ENCODE assay signal across 9 mouse cellular contexts in genomic region chr11:109364337-109364736, GRCm38 (mm10). TPM values are rescaled to one million over a fixed set of nuclear protein-coding genes. Genes with fewer than 3 reads are reported as not detected.
DNase-seq lines count a peak whose midpoint lies in the region; ATAC-seq and TF ChIP-seq lines count a peak whose summit lies in the region.
"Had no signal": no experiment of that assay in that cellular context is flagged by ENCODE, and none has a peak within 500 bp of the region (broad histone marks: within the 10 kb centered on the region; RNA-seq: fewer than 3 reads in every experiment).

No protein-coding gene starts in this region.

- H3K27me3 ChIP-seq in heart, embryonic 11.5 days (ENCODE audit: control insufficient read depth, insufficient read depth, low read length): no peaks in the 10 kb centered on the region
- H3K27me3 ChIP-seq in E14TG2a.4 (ENCODE audit: insufficient read depth, low read length): no peaks in the 10 kb centered on the region
- H3K27me3 ChIP-seq in forebrain, embryonic 16.5 days (replicated peaks; ENCODE audit: control insufficient read depth, insufficient read depth, low read length): no peaks in the 10 kb centered on the region
- H3K27me3 ChIP-seq in liver, embryonic 15.5 days: no peaks in the 10 kb centered on the region

- peaks cover 43% of the 10 kb centered on the region for H3K4me1 ChIP-seq in heart, embryonic 11.5 days (ENCODE audit: control insufficient read depth, insufficient read depth, low read length)
- H3K4me1 ChIP-seq in E14TG2a.4 (replicated peaks; ENCODE audit: low read depth, low read length): peaks cover 81% of the 10 kb centered on the region
- H3K4me1 ChIP-seq in forebrain, embryonic 16.5 days (replicated peaks; ENCODE audit: control insufficient read depth, insufficient read depth, low read length): peaks cover 56% of the 10 kb centered on the region
- peaks cover 74% of the 10 kb centered on the region for H3K4me1 ChIP-seq in liver, embryonic 15.5 days (replicated peaks)

- H3K36me3 ChIP-seq in heart, embryonic 11.5 days (ENCODE audit: control insufficient read depth, insufficient read depth, low read length): no peaks in the 10 kb centered on the region; the same call in none of the 2 replicates
- H3K36me3 ChIP-seq in E14TG2a.4 (ENCODE audit: insufficient read depth, low read length): peaks cover 51% of the 10 kb centered on the region
- peaks cover 3% of the 10 kb centered on the region for H3K36me3 ChIP-seq in forebrain, embryonic 16.5 days (ENCODE audit: control insufficient read depth, insufficient read depth)
- H3K36me3 ChIP-seq in liver, embryonic 15.5 days (replicated peaks): peaks cover 30% of the 10 kb centered on the region

- DNase-seq in heart, postnatal 36 days: no peak
- DNase-seq in retina, postnatal 1 day: no peak
- no peak for DNase-seq in left cerebral cortex, postnatal 4 days
- DNase-seq in thymus, postnatal 0 days (ENCODE audit: low spot score): no peak
- DNase-seq: gastrocnemius, postnatal 14 days had no signal

- TF ChIP-seq CTCF in E14TG2a.4 (conservative IDR thresholded peaks at IDR 0.05; ENCODE audit: low read length): no peak

- H3K9me3 ChIP-seq in heart, embryonic 11.5 days (replicated peaks; ENCODE audit: control insufficient read depth, low read length): no peaks in the 10 kb centered on the region
- no peaks in the 10 kb centered on the region for H3K9me3 ChIP-seq in E14TG2a.4 (ENCODE audit: low read length)
- H3K9me3 ChIP-seq in forebrain, embryonic 16.5 days (ENCODE audit: control insufficient read depth, low read length): no peaks in the 10 kb centered on the region
- H3K9me3 ChIP-seq in liver, embryonic 15.5 days (replicated peaks): no peaks in the 10 kb centered on the region

- peak overlapping the region; percentile 95 for H3K4me3 ChIP-seq in heart, embryonic 11.5 days (ENCODE audit: low read depth, low read length)
- peak overlapping the region; percentile 94 for H3K4me3 ChIP-seq in E14TG2a.4 (replicated peaks; ENCODE audit: low read length)
- H3K4me3 ChIP-seq in forebrain, embryonic 16.5 days (replicated peaks; ENCODE audit: low read length): peak overlapping the region; percentile 11
- peak overlapping the region; percentile 85 for H3K4me3 ChIP-seq in liver, embryonic 15.5 days (replicated peaks)

- H3K4me2 ChIP-seq in heart, embryonic 11.5 days: peak overlapping the region; percentile 71
- peak overlapping the region; percentile 47 for H3K4me2 ChIP-seq in forebrain, embryonic 16.5 days (ENCODE audit: low read length)
- peak overlapping the region; percentile 81 for H3K4me2 ChIP-seq in liver, embryonic 15.5 days

- no peak for ATAC-seq in heart, embryonic 11.5 days (replicated peaks; ENCODE audit: insufficient number of reproducible peaks, low FRiP score, low TSS enrichment)
- ATAC-seq in forebrain, embryonic 16.5 days: no peak
- ATAC-seq in liver, embryonic 15.5 days (ENCODE audit: insufficient read depth): no peak

- peak overlapping the region; percentile 52; the same call in 1 of the 2 replicates for H3K9ac ChIP-seq in heart, embryonic 11.5 days (ENCODE audit: low read depth, low read length)
- H3K9ac ChIP-seq in forebrain, embryonic 16.5 days (replicated peaks; ENCODE audit: low read depth, low read length): peak overlapping the region; percentile 23; the same call in 1 of the 2 replicates
- H3K9ac ChIP-seq in liver, embryonic 15.5 days: peak overlapping the region; percentile 96; the same call in 1 of the 2 replicates

- WGBS in heart, embryonic 11.5 days (ENCODE audit: insufficient replicate concordance): 55% methylated on average over 2 of the region's 2 CpGs
- 30% methylated on average over 2 of the region's 2 CpGs for WGBS in forebrain, embryonic 16.5 days
- 45% methylated on average over 2 of the region's 2 CpGs for WGBS in liver, embryonic 15.5 days (ENCODE audit: insufficient replicate concordance)

- intact Hi-C loops in heart, postnatal 36 days (cut with DNase I): loop anchor here (2.0 to 10.0 kb wide), 2 partner anchors 24 to 440 kb away; partner anchors contain the start of gene Axin2
- intact Hi-C loops in left cerebral cortex, postnatal 4 days (cut with DNase I): no loop called here

- no peak overlapping the region for H3K27ac ChIP-seq in heart, embryonic 11.5 days (ENCODE audit: low read depth, low read length)
- no peak overlapping the region for H3K27ac ChIP-seq in forebrain, embryonic 16.5 days (ENCODE audit: low read length)
- peak overlapping the region; percentile 30; the same call in 1 of the 2 replicates for H3K27ac ChIP-seq in liver, embryonic 15.5 days (replicated peaks)

RNA-seq across cellular contexts. Expression of gene Gna13, which starts 1.7 kb away (rescaled TPM):
- polyA plus RNA-seq in heart, embryonic 11.5 days (2014; fragmentation: Nextera tagmentation; extraction: Ambion mirVana): 24.9 and 28.9 TPM in 2 replicates
- total RNA-seq in heart, postnatal 36 days (2021): 10 to 100 TPM; 33.7 to 34.2 TPM
- 16.1 and 17.1 TPM in 2 replicates for polyA plus RNA-seq in forebrain, embryonic 16.5 days (2015; fragmentation: Nextera tagmentation; extraction: Ambion mirVana)
- polyA plus RNA-seq in liver, embryonic 15.5 days (2015; fragmentation: Nextera tagmentation; extraction: Ambion mirVana): 13.3 and 14.7 TPM in 2 replicates
- total RNA-seq in left cerebral cortex, postnatal 4 days (2021): 10 to 100 TPM; 48.8 to 50.5 TPM
- polyA plus RNA-seq in thymus, postnatal 0 days (2015; fragmentation: Nextera tagmentation; extraction: Ambion mirVana): 34.1 and 46.4 TPM in 2 replicates

RNA-seq across cellular contexts. Expression of gene 9930022D16Rik, which starts 49.4 kb away (rescaled TPM):
- polyA plus RNA-seq in heart, embryonic 11.5 days (2014; fragmentation: Nextera tagmentation; extraction: Ambion mirVana): 0.11 TPM in 1 of 2 replicates, not detected in the other
- not detected for total RNA-seq in heart, postnatal 36 days (2021)
- polyA plus RNA-seq in forebrain, embryonic 16.5 days (2015; fragmentation: Nextera tagmentation; extraction: Ambion mirVana): not detected in 2 replicates
- not detected in 2 replicates for polyA plus RNA-seq in liver, embryonic 15.5 days (2015; fragmentation: Nextera tagmentation; extraction: Ambion mirVana)
- not detected for total RNA-seq in left cerebral cortex, postnatal 4 days (2021)
- 0.08 and 0.12 TPM in 2 replicates for polyA plus RNA-seq in thymus, postnatal 0 days (2015; fragmentation: Nextera tagmentation; extraction: Ambion mirVana)
- total RNA-seq: gastrocnemius, postnatal 14 days had no signal

Comparison
In these comparisons a context has a peak if more than half of its experiments do, and no peak if none do; other contexts are left out.
1. H3K4me3 ChIP-seq: peak in every context shown above with its lines; median percentile 95 in heart, embryonic 11.5 days; 94 in E14TG2a.4; 85 in liver, embryonic 15.5 days; 11 in forebrain, embryonic 16.5 days.
2. H3K9ac ChIP-seq: peak in every context shown above with its lines; median percentile 96 in liver, embryonic 15.5 days; 52 in heart, embryonic 11.5 days; 23 in forebrain, embryonic 16.5 days.